Mouse (Mus musculus): ENCODE measurements at regions not wholly inside any gene's neighbourhood (a gene's known extent, or its start where the extent isn't known, plus 50 kb on each side); places are given as distances from the start of the nearest gene placed in this dataset.
A peak's percentile ranks its signal among the peaks of the same experiment; 100 is the strongest.

DNA sequence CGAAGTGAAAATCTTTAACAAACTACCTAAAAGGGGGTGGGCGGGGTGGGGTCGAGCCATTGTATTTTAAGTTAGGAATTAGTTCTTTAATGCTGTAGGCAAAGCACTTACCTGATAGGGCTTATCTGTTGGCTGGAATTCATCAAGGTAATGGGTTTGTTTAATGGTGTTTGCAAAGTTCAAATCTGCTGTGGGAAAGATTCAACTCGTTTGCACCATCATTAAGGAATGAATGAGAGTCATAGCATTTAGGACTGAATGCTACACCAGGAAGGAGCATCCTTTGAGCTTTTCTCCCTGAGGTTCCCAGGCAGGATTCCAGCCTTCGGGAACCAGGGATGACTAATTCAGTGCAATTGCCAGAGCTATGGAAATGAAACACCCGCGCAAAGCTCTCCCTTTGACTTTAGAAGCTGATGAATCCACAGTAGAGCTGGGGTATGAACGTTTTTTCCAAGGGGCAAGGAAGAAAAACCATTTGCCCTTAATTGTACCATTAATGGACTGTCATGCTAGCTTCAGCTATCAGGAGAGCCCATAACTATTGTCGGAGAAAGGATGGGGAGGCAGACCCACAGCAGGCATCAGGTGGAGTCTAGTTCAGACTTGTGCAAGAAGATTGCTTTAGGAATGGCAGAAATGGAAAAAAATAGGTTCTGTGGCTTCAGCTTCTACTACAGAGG is 57.3 kb upstream of the Cpm start:
- 10% methylated on average over 9 of the region's 9 CpGs for WGBS
- peak overlapping the region; percentile 61; the same call in 1 of the 2 replicates for H3K27ac ChIP-seq

DNA sequence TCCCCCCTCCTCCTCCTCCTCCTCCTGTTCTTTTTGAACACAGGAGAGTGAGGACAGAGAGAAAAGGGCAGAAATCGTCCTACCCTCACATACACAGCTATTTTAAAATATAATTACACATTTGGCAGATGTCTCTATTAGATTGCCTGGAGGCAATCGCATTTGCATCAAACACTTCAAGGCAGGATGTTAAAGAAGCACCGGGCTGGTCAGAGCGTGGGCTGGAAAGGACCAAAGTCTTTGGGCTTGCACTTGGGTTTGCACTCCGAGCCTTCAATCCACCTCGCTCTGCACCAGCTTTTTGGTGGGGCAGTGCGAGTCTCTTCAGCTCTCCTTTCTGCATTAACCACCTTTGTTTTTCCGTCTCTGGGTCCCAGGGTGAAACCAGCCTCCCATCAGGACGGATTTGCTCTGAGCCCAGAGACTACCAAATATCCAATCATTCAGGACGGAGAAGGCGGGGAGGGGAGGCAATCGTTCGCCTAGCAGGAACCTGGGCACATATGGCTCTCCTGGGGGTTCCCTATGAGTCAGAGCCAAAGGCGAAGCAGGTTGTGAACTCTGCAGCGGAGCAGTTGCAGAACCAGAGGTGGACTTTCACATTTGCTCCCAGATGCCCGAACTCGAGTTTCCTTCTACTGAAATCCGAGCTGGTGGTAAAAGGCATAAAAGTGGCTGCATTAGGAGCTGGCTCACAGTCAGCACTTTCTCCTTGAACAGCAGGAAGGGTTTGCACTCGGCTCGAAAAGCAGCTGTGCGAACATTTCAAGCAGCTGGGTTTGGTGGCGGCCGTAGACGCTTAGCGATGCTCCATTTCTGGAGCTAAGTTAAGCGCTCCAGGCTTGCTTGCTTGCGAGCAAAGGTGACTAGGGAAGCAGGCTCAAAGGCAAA is 58.1 kb upstream of the Cpm start:
- WGBS, result under 1% methylated on average over 27 of the region's 27 CpGs
- peak overlapping the region; percentile 43; the same call in 1 of the 2 replicates for H3K9ac ChIP-seq

More for the DNA sequence above, 57.3 kb upstream of the Cpm start:
- H3K4me3 ChIP-seq, result peak overlapping the region; percentile 38
- no peaks in the 10 kb centered on the region for H3K9me3 ChIP-seq
- ATAC-seq (ENCODE audit: low FRiP score, low read depth), result no peak
- H3K4me2 ChIP-seq (replicated peaks), result peak overlapping the region; percentile 70
- H3K36me3 ChIP-seq, result no peaks in the 10 kb centered on the region
- H3K27me3 ChIP-seq, result 0 out of 2 replicates have a peak, but pooled peaks cover 6% of the 10 kb centered on the region
- peaks cover 30% of the 10 kb centered on the region for H3K4me1 ChIP-seq
- H3K9ac ChIP-seq, result no peak overlapping the region

DNA sequence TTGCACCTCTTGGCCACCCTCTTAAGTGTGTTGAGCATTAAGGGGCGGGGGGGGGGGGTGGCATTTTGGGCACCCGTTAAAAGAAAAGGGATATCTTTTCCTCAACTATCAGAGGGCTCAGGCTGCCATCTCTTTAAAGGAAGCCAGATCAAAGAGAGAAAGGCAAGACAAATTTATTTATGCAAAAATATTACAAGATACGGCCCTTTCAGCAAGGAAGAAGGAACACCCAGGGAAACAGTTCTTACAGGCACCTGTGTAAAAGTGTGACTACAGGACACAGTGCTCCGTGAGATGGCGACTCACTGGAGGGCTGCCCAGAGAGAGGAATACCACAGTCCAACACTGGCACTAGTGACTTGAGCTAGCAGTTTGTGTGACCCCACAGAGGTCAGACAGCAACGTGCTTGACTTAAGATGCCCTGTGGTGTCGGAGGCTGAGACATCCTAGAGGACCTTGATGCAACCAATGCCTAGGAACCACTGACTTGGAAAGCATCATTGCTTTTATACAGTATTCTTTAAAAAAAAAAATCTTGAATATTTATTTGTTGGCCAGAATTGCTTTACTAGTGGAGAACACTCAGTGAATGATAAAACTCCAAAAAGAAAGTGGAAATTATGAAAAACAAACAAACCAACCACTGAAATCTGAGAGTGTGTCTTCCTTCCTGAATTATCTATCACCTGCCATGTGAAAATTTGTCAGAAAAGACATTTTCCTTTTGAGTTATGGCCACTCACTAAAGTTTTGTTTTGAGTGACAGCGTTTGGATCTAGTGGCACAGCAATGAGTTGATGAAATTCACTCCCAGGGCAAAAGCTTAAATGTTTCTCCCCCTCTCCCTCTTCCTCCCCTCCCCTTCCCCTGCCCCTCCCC is 59.0 kb upstream of the Cpm start:
- H3K27ac ChIP-seq, result no peak overlapping the region
- 0 out of 2 replicates have a peak, but pooled peaks cover 2% of the 10 kb centered on the region for H3K9me3 ChIP-seq
- WGBS, result 48% methylated on average over 8 of the region's 8 CpGs
- H3K9ac ChIP-seq, result no peak overlapping the region
- H3K27me3 ChIP-seq, result 0 out of 2 replicates have a peak, but pooled peaks cover 6% of the 10 kb centered on the region
- no peaks in the 10 kb centered on the region for H3K36me3 ChIP-seq
- peak overlapping the region; percentile 70 for H3K4me2 ChIP-seq (replicated peaks)
- ATAC-seq (ENCODE audit: low FRiP score, low read depth), result no peak
- no peak overlapping the region for H3K4me3 ChIP-seq
- H3K4me1 ChIP-seq, result peaks cover 30% of the 10 kb centered on the region

More for the DNA sequence above, 58.1 kb upstream of the Cpm start:
- Histone ChIP-seq H3K4me2 (replicated peaks) (peak overlapping the region; percentile 70), H3K9me3 (0 out of 2 replicates have a peak, but pooled peaks cover 1% of the 10 kb centered on the region), H3K27ac (peak overlapping the region; percentile 61; the same call in 1 of the 2 replicates), H3K4me1 (peaks cover 30% of the 10 kb centered on the region), H3K36me3 (no peaks in the 10 kb centered on the region), H3K27me3 (0 out of 2 replicates have a peak, but pooled peaks cover 6% of the 10 kb centered on the region), H3K4me3 (peak overlapping the region; percentile 38)
- peak; percentile 79 for ATAC-seq (ENCODE audit: low FRiP score, low read depth)

DNA sequence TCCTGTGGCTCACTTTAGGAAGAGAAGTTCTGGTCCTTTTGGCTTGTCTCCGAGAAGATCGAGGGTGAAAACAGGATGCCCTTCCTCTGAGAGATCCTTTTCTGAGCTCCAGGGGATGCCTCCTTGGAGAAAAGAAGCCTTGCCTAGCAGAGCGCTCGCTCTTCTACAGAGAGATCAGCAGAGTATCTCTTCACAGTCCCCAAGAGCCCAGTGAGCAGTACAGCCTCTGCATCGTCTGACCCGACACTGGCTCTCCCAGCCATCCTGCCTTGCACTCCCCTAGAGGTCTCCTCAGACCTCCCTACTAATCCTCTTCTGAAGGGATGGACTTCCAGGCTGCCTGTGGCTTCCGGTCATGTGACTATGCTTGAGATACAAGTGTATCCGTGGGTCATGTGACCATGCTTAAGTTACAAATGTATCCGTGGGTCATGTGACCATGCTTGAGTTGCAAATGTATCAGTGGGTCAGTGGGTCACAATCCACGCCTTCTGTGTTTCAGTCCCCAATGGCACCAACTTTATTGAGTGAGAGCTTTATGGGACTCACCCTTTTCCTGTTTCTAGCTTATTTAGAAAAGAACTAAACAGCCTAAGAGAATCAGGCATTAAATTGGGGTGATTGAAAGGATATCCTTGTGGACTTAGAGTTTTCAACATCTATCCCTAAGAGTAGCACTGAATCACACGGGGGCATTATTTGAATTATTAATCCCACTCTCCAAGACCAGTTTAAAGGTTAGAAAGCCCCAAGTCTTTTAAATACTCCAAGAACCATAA is 59.8 kb upstream of the Cpm start:
- Histone ChIP-seq H3K9ac (no peak overlapping the region), H3K4me1 (peaks cover 30% of the 10 kb centered on the region), H3K27ac (no peak overlapping the region), H3K36me3 (no peaks in the 10 kb centered on the region), H3K4me2 (replicated peaks) (no peak overlapping the region), H3K4me3 (no peak overlapping the region), H3K27me3 (0 out of 2 replicates have a peak, but pooled peaks cover 6% of the 10 kb centered on the region), H3K9me3 (0 out of 2 replicates have a peak, but pooled peaks cover 2% of the 10 kb centered on the region)
- ATAC-seq (ENCODE audit: low FRiP score, low read depth), result no peak
- 63% methylated on average over 11 of the region's 11 CpGs for WGBS

DNA sequence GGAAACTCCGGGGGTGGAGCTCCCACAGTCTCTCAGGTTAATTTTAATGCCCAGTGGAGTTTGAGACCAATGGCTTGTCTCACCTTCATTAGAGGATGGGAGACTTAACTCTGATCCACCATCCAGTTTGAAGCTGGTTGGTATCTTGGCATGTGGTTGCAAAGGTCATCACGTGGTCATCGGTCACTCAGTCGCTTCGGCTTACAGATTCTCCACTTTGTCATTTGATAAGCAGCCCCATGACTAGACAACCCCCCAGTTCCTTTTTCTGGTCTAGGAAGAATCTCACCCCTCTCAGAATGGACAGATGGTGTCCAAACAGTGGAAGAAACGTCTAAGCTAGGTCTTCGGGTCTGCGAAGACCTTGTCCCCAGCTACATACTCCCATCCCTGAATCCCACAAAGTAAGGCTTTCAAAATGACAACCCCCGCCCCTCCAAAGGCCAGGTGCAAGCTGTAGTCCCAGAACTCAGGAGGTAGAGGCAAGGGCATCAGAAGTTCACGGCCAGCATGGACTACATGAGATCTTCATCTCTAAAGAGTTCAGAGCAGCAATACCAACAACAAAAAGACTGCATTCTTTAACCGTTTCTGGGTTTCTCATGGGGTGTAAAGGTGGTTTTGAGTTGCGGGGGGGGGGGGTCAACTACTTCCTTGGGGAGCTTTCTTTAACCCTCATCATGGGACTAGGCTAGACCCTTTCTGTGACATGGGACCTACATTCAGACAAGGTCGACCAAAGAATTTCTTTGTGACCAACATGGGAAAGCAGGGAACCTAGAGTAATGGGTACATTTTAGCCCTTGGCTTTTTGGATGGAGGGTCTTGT is 60.6 kb upstream of the Cpm start:
- Histone ChIP-seq H3K27ac (no peak overlapping the region), H3K9ac (no peak overlapping the region), H3K4me2 (replicated peaks) (no peak overlapping the region), H3K4me3 (no peak overlapping the region), H3K36me3 (no peaks in the 10 kb centered on the region), H3K27me3 (0 out of 2 replicates have a peak, but pooled peaks cover 6% of the 10 kb centered on the region), H3K9me3 (0 out of 2 replicates have a peak, but pooled peaks cover 2% of the 10 kb centered on the region), H3K4me1 (peaks cover 33% of the 10 kb centered on the region)
- 95% methylated on average over 13 of the region's 13 CpGs for WGBS
- no peak for ATAC-seq (ENCODE audit: low FRiP score, low read depth)

DNA sequence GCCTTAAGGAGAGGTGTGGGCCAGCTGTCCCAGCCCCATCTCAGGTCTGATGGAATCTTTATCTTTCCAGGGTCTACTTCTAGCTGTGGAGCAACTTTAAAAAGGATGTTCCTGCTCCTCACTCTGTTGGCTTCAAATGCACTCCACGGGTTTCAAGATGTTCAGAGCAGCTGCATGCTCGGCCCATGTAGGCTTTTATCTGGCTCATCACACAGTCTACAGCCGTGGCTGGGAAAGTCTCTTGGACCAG is 61.2 kb upstream of the Cpm start:
- no peak overlapping the region for H3K4me3 ChIP-seq
- no peaks in the 10 kb centered on the region for H3K36me3 ChIP-seq
- H3K4me2 ChIP-seq (replicated peaks), result no peak overlapping the region
- no peak for ATAC-seq (ENCODE audit: low FRiP score, low read depth)
- no peak overlapping the region for H3K27ac ChIP-seq
- 0 out of 2 replicates have a peak, but pooled peaks cover 2% of the 10 kb centered on the region for H3K9me3 ChIP-seq
- 0 out of 2 replicates have a peak, but pooled peaks cover 6% of the 10 kb centered on the region for H3K27me3 ChIP-seq
- H3K4me1 ChIP-seq, result peaks cover 37% of the 10 kb centered on the region
- no peak overlapping the region for H3K9ac ChIP-seq
- 86% methylated on average over 3 of the region's 3 CpGs for WGBS

DNA sequence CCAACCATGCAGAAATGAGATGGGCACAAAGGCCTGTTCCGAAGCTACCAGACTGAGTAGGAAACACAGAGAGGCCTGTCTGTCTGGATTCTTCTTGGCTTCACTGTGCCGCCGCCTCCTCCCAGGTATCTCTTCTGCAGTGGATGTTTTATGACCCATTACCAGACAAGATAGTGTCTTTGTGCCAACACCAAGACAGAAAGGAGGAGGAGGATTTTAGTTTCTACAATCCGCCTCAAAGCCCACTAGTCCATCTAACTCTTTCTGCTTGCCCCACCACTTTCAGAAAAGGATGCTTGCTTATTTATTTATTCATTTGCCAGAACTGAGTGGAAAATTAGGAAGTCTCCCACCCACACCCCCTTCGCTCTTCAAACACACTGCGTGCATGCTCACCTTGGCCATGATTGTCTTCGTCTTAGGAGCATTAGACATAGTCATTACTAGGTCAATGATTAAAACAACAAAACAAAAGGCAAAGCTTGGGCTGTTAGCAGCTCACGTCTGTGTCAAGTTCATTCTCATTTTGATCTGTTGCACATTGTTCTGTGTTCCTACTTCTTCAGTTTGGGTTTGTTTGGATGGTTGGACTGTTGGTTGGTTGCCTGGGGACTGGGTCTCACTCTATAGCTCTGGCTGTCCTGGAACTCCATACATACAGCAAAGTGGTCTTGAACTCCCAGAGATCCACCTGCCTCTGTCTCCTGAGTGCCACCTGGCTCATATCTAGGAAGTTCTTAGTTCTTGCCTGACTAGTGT is 61.7 kb upstream of the Cpm start:
- no peak overlapping the region for H3K27ac ChIP-seq
- 0 out of 2 replicates have a peak, but pooled peaks cover 3% of the 10 kb centered on the region for H3K27me3 ChIP-seq
- H3K4me3 ChIP-seq, result no peak overlapping the region
- ATAC-seq (ENCODE audit: low FRiP score, low read depth), result no peak
- peaks cover 35% of the 10 kb centered on the region for H3K4me1 ChIP-seq
- 0 out of 2 replicates have a peak, but pooled peaks cover 2% of the 10 kb centered on the region for H3K9me3 ChIP-seq
- WGBS, result 93% methylated on average over 8 of the region's 8 CpGs
- H3K9ac ChIP-seq, result no peak overlapping the region
- H3K4me2 ChIP-seq (replicated peaks), result no peak overlapping the region
- H3K36me3 ChIP-seq, result no peaks in the 10 kb centered on the region

DNA sequence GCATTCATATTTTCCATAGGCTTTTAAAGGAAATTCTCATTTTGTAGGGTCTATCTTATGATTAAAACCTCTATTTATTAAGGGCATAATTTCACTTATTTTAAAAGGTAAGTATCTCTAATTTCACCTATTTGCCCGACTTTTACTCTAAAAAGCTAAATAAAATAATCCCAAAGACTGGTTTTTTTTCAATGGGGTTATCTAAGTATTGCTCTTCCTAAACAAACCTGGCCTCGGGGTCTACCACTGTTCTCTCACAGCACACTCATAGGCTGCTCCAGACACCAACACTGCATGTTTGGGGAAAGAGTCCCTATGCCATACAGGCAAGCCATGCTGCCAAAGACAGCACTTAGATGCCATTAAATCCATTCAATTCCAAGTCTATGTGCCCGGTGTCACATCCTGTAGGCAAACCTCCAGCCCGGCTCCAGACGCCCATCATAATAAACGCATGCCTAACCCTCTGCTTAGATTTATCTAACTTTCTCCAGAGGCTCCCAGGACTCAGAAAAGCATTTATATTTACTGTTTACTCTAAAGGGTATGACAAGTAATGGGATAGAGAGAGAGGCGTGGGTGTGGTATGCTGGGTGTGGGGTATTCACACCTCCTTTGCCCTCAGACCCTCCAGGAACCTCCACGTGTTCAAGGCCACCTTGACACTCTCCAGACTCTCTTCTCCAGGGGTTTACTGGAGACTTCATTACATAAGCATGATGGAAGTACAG is 62.5 kb upstream of the Cpm start:
- 0 out of 2 replicates have a peak, but pooled peaks cover 3% of the 10 kb centered on the region for H3K27me3 ChIP-seq
- no peak overlapping the region for H3K9ac ChIP-seq
- 91% methylated on average over 8 of the region's 8 CpGs for WGBS
- 0 out of 2 replicates have a peak, but pooled peaks cover 2% of the 10 kb centered on the region for H3K9me3 ChIP-seq
- H3K36me3 ChIP-seq, result no peaks in the 10 kb centered on the region
- no peak overlapping the region for H3K4me2 ChIP-seq (replicated peaks)
- no peak for ATAC-seq (ENCODE audit: low FRiP score, low read depth)
- H3K27ac ChIP-seq, result no peak overlapping the region
- H3K4me3 ChIP-seq, result no peak overlapping the region
- peaks cover 28% of the 10 kb centered on the region for H3K4me1 ChIP-seq

DNA sequence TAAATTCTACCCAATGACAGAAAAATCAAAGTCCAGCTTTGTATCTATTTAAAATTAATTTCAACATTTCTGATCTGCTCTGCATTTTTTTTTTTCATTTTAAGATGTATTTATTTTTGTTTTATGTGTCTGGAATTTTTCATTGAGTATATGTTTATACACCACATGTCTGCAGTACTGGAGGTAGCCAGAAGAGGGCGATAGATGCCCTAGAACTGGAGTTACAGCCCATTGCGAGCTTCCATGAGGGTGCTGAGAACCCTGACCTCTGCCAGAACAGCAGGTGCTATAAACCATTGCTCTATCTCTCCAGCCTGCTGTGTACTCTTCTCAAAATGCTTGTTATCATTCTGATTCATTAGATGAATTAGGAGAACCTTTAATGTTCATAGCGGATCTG is 63.1 kb upstream of the Cpm start:
- Histone ChIP-seq H3K4me1 (peaks cover 27% of the 10 kb centered on the region), H3K27ac (no peak overlapping the region), H3K36me3 (no peaks in the 10 kb centered on the region), H3K27me3 (0 out of 2 replicates have a peak, but pooled peaks cover 3% of the 10 kb centered on the region), H3K9ac (no peak overlapping the region), H3K9me3 (0 out of 2 replicates have a peak, but pooled peaks cover 2% of the 10 kb centered on the region), H3K4me3 (no peak overlapping the region), H3K4me2 (replicated peaks) (no peak overlapping the region)
- 84% methylated on average over 3 of the region's 3 CpGs for WGBS
- no peak for ATAC-seq (ENCODE audit: low FRiP score, low read depth)
